Mouse (Mus musculus) kidney, embryonic 16.5 days (tissue): ENCODE data around the gene Noct. TPM values are rescaled to one million over a fixed set of nuclear protein-coding genes. Genes with fewer than 3 reads are reported as not detected.

Experiments used
- microRNA-seq: library from miRNA; unstranded; fragments of <30 nt; microRNA quantifications from one replicate; pipeline ENCODE4, GENCODE M21; 2016
- polyA plus RNA-seq: library from polyadenylated mRNA; unstranded; fragments of >200 nt; fragmentation: Nextera tagmentation; extraction: Ambion mirVana; gene quantifications from 2 replicates; pipeline ENCODE4 v1.2.1, GENCODE M21; 2015

Gene Noct
- polyA plus RNA-seq, 1 experiment from 2014 or later: 7.2 TPM

Small RNAs within 50 kb of the gene (microRNA-seq; reads per million reads assigned to microRNA genes)
- gene Gm24282: not detected

Other genes with a start within 250 kb of the Noct start
- 62.9 and 64.4 TPM in 2 replicates for gene Elf2, start 116.2 kb downstream of the Noct start, polyA plus RNA-seq
- gene Mgarp, start 172.3 kb downstream of the Noct start, polyA plus RNA-seq: 7.3 and 10.5 TPM in 2 replicates
- gene Ndufc1, start 184.5 kb downstream of the Noct start, polyA plus RNA-seq: 672 and 707 TPM in 2 replicates
- gene Naa15, start 190.7 kb downstream of the Noct start, polyA plus RNA-seq: 37.7 and 40.9 TPM in 2 replicates